ENCODE assay signal across 8 mouse cellular contexts in the genomic region with DNA sequence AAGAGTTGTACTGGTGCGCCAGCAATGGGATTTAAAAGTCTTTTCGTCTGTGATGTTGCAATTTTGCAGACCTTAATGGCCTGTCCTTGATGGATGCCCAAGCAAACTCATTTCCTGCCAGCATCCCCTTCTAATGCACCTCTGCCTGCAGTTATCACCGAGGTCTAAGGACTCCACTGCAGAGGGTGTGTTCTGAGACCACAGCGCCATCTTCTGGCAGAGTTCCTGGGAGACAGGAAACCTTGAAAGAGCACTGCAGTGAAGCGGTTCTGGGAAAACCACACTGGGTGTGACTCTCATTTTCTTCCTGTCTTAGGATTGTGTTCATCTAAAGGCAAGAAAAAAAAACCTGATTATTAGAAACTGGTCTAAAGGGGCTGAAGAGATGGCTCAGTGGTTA. TPM values are rescaled to one million over a fixed set of nuclear protein-coding genes. Genes with fewer than 3 reads are reported as not detected.
A peak's percentile ranks its signal among the peaks of the same experiment; 100 is the strongest.
DNase-seq lines count a peak whose midpoint lies in the region; ATAC-seq and TF ChIP-seq lines count a peak whose summit lies in the region.

No protein-coding gene starts in this region.

- no peaks in the 10 kb centered on the region for H3K9me3 ChIP-seq in CH12.LX (replicated peaks; ENCODE audit: low read length)
- H3K9me3 ChIP-seq in lung, embryonic 14.5 days (ENCODE audit: low read depth, low read length): no peaks in the 10 kb centered on the region

- peak; percentile 72 for TF ChIP-seq RAD21 in CH12.LX (IDR thresholded peaks at IDR 0.05; ENCODE audit: low read depth, low read length)

- H3K27ac ChIP-seq in CH12.LX (ENCODE audit: insufficient read depth, low read depth): no peak overlapping the region
- H3K27ac ChIP-seq in layer of hippocampus, adult 2 months: no peak overlapping the region
- H3K27ac ChIP-seq in lung, embryonic 14.5 days (ENCODE audit: low read depth): no peak overlapping the region

- peak; percentile 18 to 82; a peak in 3 of 4 replicates for TF ChIP-seq CTCF in CH12.LX (conservative IDR thresholded peaks at IDR 0.05 in 1 of 2, IDR thresholded peaks at IDR 0.05 in 1 of 2; ENCODE audit: low read depth in 2 of 2, low read length in 2 of 2)
- peak; percentile 81 for TF ChIP-seq CTCF in layer of hippocampus, adult 2 months (conservative IDR thresholded peaks at IDR 0.05)
- TF ChIP-seq CTCF in lung, embryonic 14.5 days (IDR thresholded peaks at IDR 0.05; ENCODE audit: low read depth): peak; percentile 71

- H3K4me2 ChIP-seq in CH12.LX (ENCODE audit: insufficient read depth, low read depth, poor library complexity, severe bottlenecking): no peak overlapping the region
- H3K4me2 ChIP-seq in lung, embryonic 14.5 days: no peak overlapping the region

- no peak for TF ChIP-seq POLR2A in CH12.LX (IDR thresholded peaks at IDR 0.05; ENCODE audit: low read depth, low read length)

- 33% methylated on average over 5 of the region's 5 CpGs for WGBS in lung, embryonic 14.5 days

- dilution Hi-C loops in CH12.LX (cut with MboI; ENCODE audit: extremely low pct_ligation_motif_present, extremely low pct_unique_long_range_greater_than_20kb, low sequenced_read_pairs): no loop called here

- H3K79me2 ChIP-seq in CH12.LX (replicated peaks; ENCODE audit: control insufficient read depth, extremely low read depth, insufficient read depth, poor library complexity, severe bottlenecking): no peaks in the 10 kb centered on the region

- no peak overlapping the region for H3K4me3 ChIP-seq in CH12.LX (replicated peaks in 1 of 3; ENCODE audit: low read depth in 2 of 3, low read length in 2 of 3, poor library complexity in 1 of 3)
- no peak overlapping the region for H3K4me3 ChIP-seq in layer of hippocampus, adult 2 months
- H3K4me3 ChIP-seq in lung, embryonic 14.5 days (ENCODE audit: low read depth, low read length): no peak overlapping the region

- H3K36me3 ChIP-seq in CH12.LX (replicated peaks in 1 of 2; ENCODE audit: control insufficient read depth in 1 of 2, insufficient read depth in 1 of 2, low read length in 1 of 2): no peaks in the 10 kb centered on the region
- H3K36me3 ChIP-seq in lung, embryonic 14.5 days (ENCODE audit: insufficient read depth): no peaks in the 10 kb centered on the region

- no peak for TF ChIP-seq EP300 in CH12.LX (IDR thresholded peaks at IDR 0.05; ENCODE audit: low read length)

- in situ Hi-C loops in CH12.LX (cut with MboI; ENCODE audit: low pct_ligation_motif_present, low pct_unique_long_range_greater_than_20kb, low sequenced_read_pairs): loop anchor here (25.0 kb wide), 1 partner anchor 259 kb away; no protein-coding TSS in a partner anchor

- peak; percentile 92 for ATAC-seq in granulocyte monocyte progenitor cell, adult 5-6 weeks (replicated peaks; ENCODE audit: poor library complexity, severe bottlenecking)
- ATAC-seq in lung, embryonic 14.5 days (ENCODE audit: insufficient read depth): peak; percentile 78; the same call in 1 of the 2 replicates

- H3K27me3 ChIP-seq in CH12.LX (replicated peaks): no peaks in the 10 kb centered on the region
- no peaks in the 10 kb centered on the region for H3K27me3 ChIP-seq in lung, embryonic 14.5 days (ENCODE audit: insufficient read depth, low read length)

- no peaks in the 10 kb centered on the region for H3K4me1 ChIP-seq in CH12.LX (ENCODE audit: control insufficient read depth in 1 of 2, insufficient read depth in 2 of 2)
- H3K4me1 ChIP-seq in lung, embryonic 14.5 days (ENCODE audit: insufficient read depth): no peaks in the 10 kb centered on the region

- DNase-seq in CH12.LX (ENCODE audit: extremely low read depth): peak; percentile 74
- DNase-seq in adrenal gland, adult 2 months: peak; percentile 64
- DNase-seq in embryo, embryonic 11 days: peak; percentile 77
- DNase-seq in layer of hippocampus, adult 2 months (ENCODE audit: low spot score in 2 of 2): peak; percentile 62 to 82
- DNase-seq in lung, embryonic 14.5 days: peak; percentile 87
- DNase-seq in ovary, postnatal 10 days (ENCODE audit: low spot score): peak; percentile 17
- DNase-seq in B cell, adult 2 months: no peak

- H3K9ac ChIP-seq in CH12.LX (ENCODE audit: insufficient read depth, low read depth): no peak overlapping the region
- no peak overlapping the region for H3K9ac ChIP-seq in lung, embryonic 14.5 days

TF ChIP-seq in CH12.LX, 34 proteins besides CTCF, POLR2A, EP300 and RAD21:
- no peak for TF ChIP-seq MYC (IDR thresholded peaks at IDR 0.05; ENCODE audit: low read depth, low read length)
- peak; percentile 80 for TF ChIP-seq SMC3 (IDR thresholded peaks at IDR 0.05; ENCODE audit: low read depth, low read length)
- no peak for TF ChIP-seq USF2 (conservative IDR thresholded peaks at IDR 0.05; ENCODE audit: low read depth, low read length)

RNA-seq across cellular contexts. Expression of a gene that starts 53.0 kb away (rescaled TPM):
- total RNA-seq in CH12.LX (2012; rRNA removed) (7.1 and 20.9 TPM in 2 replicates), CH12.LX (2014; rRNA removed) (3.9 and 4.3 TPM in 2 replicates)
- 10.3 and 12.2 TPM in 2 replicates for polyA plus RNA-seq in CH12.LX (2012; ENCODE audit: insufficient read length, low read depth)
- total RNA-seq in adrenal gland, adult 2 months (2021): 10 to 100 TPM; 36.3 to 44.8 TPM
- 19.6 and 30.1 TPM in 2 replicates for polyA plus RNA-seq in adrenal gland, adult 2 months (2012; rRNA removed)
- total RNA-seq in granulocyte monocyte progenitor cell, adult 5-6 weeks (2014; fragmentation: Nextera tagmentation): 0.45 and 0.73 TPM in 2 replicates
- 0.26 TPM in 1 of 2 replicates, not detected in the other for total RNA-seq in granulocyte monocyte progenitor cell, adult 5-6 weeks (2017)
- 100 to 1,000 TPM; 730 to 767 TPM for total RNA-seq in layer of hippocampus, adult 2 months (2021)
- polyA plus RNA-seq in lung, embryonic 14.5 days (2014; fragmentation: Nextera tagmentation; extraction: Ambion mirVana): 15.9 and 19.6 TPM in 2 replicates

Comparison
In these comparisons a context has a peak if more than half of its experiments do, and no peak if none do; other contexts are left out.
1. DNase-seq: peak in CH12.LX (single experiment), adrenal gland, adult 2 months (single experiment), embryo, embryonic 11 days (single experiment), layer of hippocampus, adult 2 months (2 of 2), lung, embryonic 14.5 days (single experiment) and ovary, postnatal 10 days (single experiment); none in B cell, adult 2 months (0 of 2).
2. RNA of a gene that starts 53.0 kb away (total RNA-seq): 730 to 767 TPM in layer of hippocampus, adult 2 months; 36.3 to 44.8 TPM in adrenal gland, adult 2 months, 3.9 to 20.9 TPM in CH12.LX and 0.26 to 0.73 TPM in granulocyte monocyte progenitor cell, adult 5-6 weeks; every median in the first group is over 10 times any median in the second.
3. Peak in every context shown above with its lines, with median percentiles within 50 percentile points of each other: CTCF ChIP-seq.